Mouse (Mus musculus) leukemia stem cell, adult 10-12 weeks (primary cell): Measurements from ENCODE around the gene Olfr170. TPM values are rescaled to one million over a fixed set of nuclear protein-coding genes. Genes with fewer than 3 reads are reported as not detected.

Source experiments
- polyA plus RNA-seq: library from polyadenylated mRNA; stranded (reverse); fragments of >175 nt; gene quantifications from 2 replicates; pipeline ENCODE4 v1.2.3, GENCODE M21; 2012; ENCODE audit warnings: low replicate concordance

The Olfr170 gene
- not detected in 2 replicates for polyA plus RNA-seq

DNA sequence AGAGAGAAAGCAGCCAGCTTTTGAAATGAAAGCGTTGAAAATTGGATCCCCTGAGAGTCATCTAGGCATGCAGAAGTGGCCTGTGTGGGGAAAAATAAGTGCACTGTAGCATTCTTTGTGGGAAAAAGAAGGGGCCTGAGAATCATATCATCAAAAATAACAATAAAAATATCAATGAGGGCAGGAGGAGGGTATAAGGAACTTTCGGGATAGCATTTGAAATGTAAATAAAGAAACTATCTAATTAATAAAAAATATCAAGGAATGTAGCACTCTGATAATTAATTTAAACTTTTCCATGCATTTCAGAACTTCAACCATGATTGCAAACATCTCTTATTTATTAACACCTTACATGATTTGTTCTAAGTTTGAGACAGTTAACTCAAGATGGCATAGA, at the start of gene Olfr170:
Gene Olfr170, minus strand, starts transcription at position 101 of the 400 bp plus-strand sequence.

DNA sequence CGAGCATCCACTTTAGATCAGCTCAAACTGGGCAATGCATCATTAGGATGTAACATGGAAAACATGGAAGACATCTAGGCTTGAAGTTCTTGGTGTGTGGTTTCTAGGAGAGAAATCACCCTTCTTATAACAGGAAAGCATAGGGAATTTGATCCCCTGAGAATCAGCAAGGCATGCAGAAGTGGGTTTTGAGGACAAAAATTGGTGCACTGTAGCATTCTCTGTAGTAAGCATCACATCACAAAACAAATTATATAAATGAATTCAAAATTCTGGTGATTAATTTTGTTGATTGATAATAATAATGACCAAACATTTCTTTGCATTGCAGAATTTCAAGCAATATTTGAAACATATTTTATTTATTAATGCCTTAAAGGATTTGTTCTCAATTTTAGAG, 18.1 kb upstream of the Olfr170 start, which contains the start of gene Olfr171:
Gene Olfr171, minus strand, starts transcription at position 101 of the 400 bp plus-strand sequence.

DNA sequence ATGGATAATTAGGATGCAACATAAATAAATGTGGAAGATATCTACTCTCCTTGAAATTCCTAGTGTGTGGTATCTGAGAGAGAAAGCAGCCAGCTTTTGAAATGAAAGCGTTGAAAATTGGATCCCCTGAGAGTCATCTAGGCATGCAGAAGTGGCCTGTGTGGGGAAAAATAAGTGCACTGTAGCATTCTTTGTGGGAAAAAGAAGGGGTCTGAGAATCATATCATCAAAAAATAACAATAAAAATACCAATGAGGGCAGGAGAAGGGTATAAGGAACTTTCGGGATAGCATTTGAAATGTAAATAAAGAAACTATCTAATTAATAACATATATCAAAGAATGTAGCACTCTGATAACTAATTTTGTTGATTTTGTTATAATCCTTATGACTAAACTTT, 40.0 kb downstream of the Olfr170 start, which contains the start of gene Olfr169:
Gene Olfr169, minus strand, starts transcription at position 101 of the 400 bp plus-strand sequence.

Other genes starting within 250 kb of the Olfr170 start
- gene Olfr165, start 188.7 kb downstream of the Olfr170 start, polyA plus RNA-seq: not detected in 2 replicates
- not detected in 2 replicates for gene Olfr166, start 128.2 kb downstream of the Olfr170 start, polyA plus RNA-seq
- 0.02 TPM in 1 of 2 replicates, not detected in the other for gene Olfr167, start 89.6 kb downstream of the Olfr170 start, polyA plus RNA-seq
- gene Olfr168, start 76.3 kb downstream of the Olfr170 start, polyA plus RNA-seq: not detected in 2 replicates
- not detected in 2 replicates for gene Olfr169, start 40.1 kb downstream of the Olfr170 start, polyA plus RNA-seq
- gene Olfr171, start 18.0 kb upstream of the Olfr170 start, polyA plus RNA-seq: not detected in 2 replicates
- 0.05 and 0.07 TPM in 2 replicates for gene Lamp3, start 94.5 kb upstream of the Olfr170 start, polyA plus RNA-seq
- gene B3gnt5, start 148.3 kb upstream of the Olfr170 start, polyA plus RNA-seq: 2.0 and 3.1 TPM in 2 replicates